Mouse (Mus musculus) midbrain, embryonic 13.5 days (tissue): ENCODE measurements at regions not wholly inside any gene's neighbourhood (a gene's known extent, or its start where the extent isn't known, plus 50 kb on each side); places are given as distances from the start of the nearest gene placed in this dataset.

Experiments used
- ATAC-seq: fragments of 200-750 bp; cut with Nextera tagmentation; 2 replicates; pipeline ENCODE4 v1.8.0; 2017; ENCODE audit warnings: mild to moderate bottlenecking, moderate TSS enrichment, moderate library complexity
- H3K27ac ChIP-seq: fragments of 300-500 bp; sonication (generic); 2 replicates; pipeline ENCODE4 v1.5.1; 2015; ENCODE audit warnings: inconsistent platforms, mild to moderate bottlenecking, moderate library complexity
- H3K27me3 ChIP-seq: fragments of 300-500 bp; sonication (generic); 2 replicates; pipeline ENCODE4 v1.6.1; 2015; ENCODE audit warnings: mild to moderate bottlenecking, inconsistent platforms
- H3K36me3 ChIP-seq: fragments of 300-500 bp; sonication (generic); 2 replicates; pipeline ENCODE4 v1.6.1; 2015; ENCODE audit warnings: mild to moderate bottlenecking, inconsistent platforms
- H3K4me1 ChIP-seq: fragments of 300-500 bp; sonication (generic); replicated peaks from 2 replicates; pipeline ENCODE4 v1.6.1; 2015; ENCODE audit warnings: inconsistent platforms
- H3K4me2 ChIP-seq: fragments of 300-500 bp; sonication (generic); replicated peaks from 2 replicates; pipeline ENCODE4 v1.6.1; 2015; ENCODE audit warnings: moderate library complexity, mild to moderate bottlenecking, inconsistent platforms
- H3K4me3 ChIP-seq: fragments of 300-500 bp; sonication (generic); replicated peaks from 2 replicates; pipeline ENCODE4 v1.5.1; 2015; ENCODE audit warnings: mild to moderate bottlenecking, inconsistent platforms
- H3K9ac ChIP-seq: fragments of 300-500 bp; sonication (generic); replicated peaks from 2 replicates; pipeline ENCODE4 v1.6.1; 2015; ENCODE audit warnings: mild to moderate bottlenecking, inconsistent platforms
- H3K9me3 ChIP-seq: fragments of 300-500 bp; sonication (generic); 2 replicates; pipeline ENCODE4 v1.6.1; 2016; ENCODE audit warnings: mild to moderate bottlenecking, inconsistent platforms
- WGBS: fragments of 180-500 bp; shearing (Covaris S2); methylation state at CpG from one replicate; pipeline ENCODE4 v1.1.7; 2015; 5-methylcytosine and 5-hydroxymethylcytosine counted together

GRCm38 (mm10) chr8:73512613-73513012 is 159.3 kb upstream of the Large1 start:
- Histone ChIP-seq H3K4me1 (no peaks in the 10 kb centered on the region), H3K36me3 (no peaks in the 10 kb centered on the region), H3K9ac (no peak overlapping the region), H3K4me3 (no peak overlapping the region), H3K4me2 (no peak overlapping the region), H3K27ac (no peak overlapping the region), H3K27me3 (no peaks in the 10 kb centered on the region), H3K9me3 (0 out of 2 replicates have a peak, but pooled peaks cover 3% of the 10 kb centered on the region)
- WGBS = 63% methylated on average over 3 of the region's 3 CpGs
- peak; percentile 73 for ATAC-seq
